Mouse (Mus musculus) layer of hippocampus, adult 9-10 months (tissue): Measurements from ENCODE around the gene Cdkal1.

Source experiments
- DNase-seq: peaks from one replicate; pipeline ENCODE4 v3.0.0; 2022; ENCODE audit warnings: low spot score

Cdkal1 gene

GRCm38 (mm10) chr13:29499750-29500149 is 355.7 kb downstream of the Cdkal1 start:
- no peak for DNase-seq

- DNase-seq, result no peak
Observed at GRCm38 (mm10) chr13:29497286-29497685, 358.2 kb downstream of the Cdkal1 start.

GRCm38 (mm10) chr13:29490341-29490740 is 365.1 kb downstream of the Cdkal1 start:
- no peak for DNase-seq

- no peak for DNase-seq
Observed at GRCm38 (mm10) chr13:29489476-29489875, 366.0 kb downstream of the Cdkal1 start.

- no peak for DNase-seq
Observed at GRCm38 (mm10) chr13:29486709-29487108, 368.8 kb downstream of the Cdkal1 start.

GRCm38 (mm10) chr13:29483950-29484349 is 371.5 kb downstream of the Cdkal1 start:
- no peak for DNase-seq

GRCm38 (mm10) chr13:29482147-29482863 is 373.2 kb downstream of the Cdkal1 start:
- no peak for DNase-seq

- DNase-seq, result no peak
Observed at GRCm38 (mm10) chr13:29476421-29476820, 379.1 kb downstream of the Cdkal1 start.

- DNase-seq, result no peak
Observed at GRCm38 (mm10) chr13:29474301-29474700, 381.2 kb downstream of the Cdkal1 start.

GRCm38 (mm10) chr13:29473779-29474178 is 381.7 kb downstream of the Cdkal1 start:
- DNase-seq, result no peak

GRCm38 (mm10) chr13:29462271-29462670 is 393.2 kb downstream of the Cdkal1 start:
- no peak for DNase-seq

- DNase-seq, result no peak
Observed at GRCm38 (mm10) chr13:29460741-29461140, 394.7 kb downstream of the Cdkal1 start.

GRCm38 (mm10) chr13:29458385-29458784 is 397.1 kb downstream of the Cdkal1 start:
- no peak for DNase-seq

GRCm38 (mm10) chr13:29437067-29437466 is 418.4 kb downstream of the Cdkal1 start:
- no peak for DNase-seq

GRCm38 (mm10) chr13:29434726-29435125 is 420.7 kb downstream of the Cdkal1 start:
- DNase-seq, result peak; percentile 59

- DNase-seq, result no peak
Observed at GRCm38 (mm10) chr13:29430919-29431318, 424.6 kb downstream of the Cdkal1 start.

- no peak for DNase-seq
Observed at GRCm38 (mm10) chr13:29429877-29430276, 425.6 kb downstream of the Cdkal1 start.

GRCm38 (mm10) chr13:29429196-29429595 is 426.3 kb downstream of the Cdkal1 start:
- no peak for DNase-seq

GRCm38 (mm10) chr13:29416450-29417136 is 438.9 kb downstream of the Cdkal1 start:
- no peak for DNase-seq

GRCm38 (mm10) chr13:29415967-29416366 is 439.5 kb downstream of the Cdkal1 start:
- no peak for DNase-seq

- no peak for DNase-seq
Observed at GRCm38 (mm10) chr13:29414878-29415277, 440.6 kb downstream of the Cdkal1 start.

GRCm38 (mm10) chr13:29414470-29414869 is 441.0 kb downstream of the Cdkal1 start:
- no peak for DNase-seq

- no peak for DNase-seq
Observed at GRCm38 (mm10) chr13:29411176-29411575, 444.3 kb downstream of the Cdkal1 start.

GRCm38 (mm10) chr13:29407619-29408018 is 447.9 kb downstream of the Cdkal1 start:
- no peak for DNase-seq
